Mouse (Mus musculus) left cerebral cortex, adult 11 months (tissue): ENCODE results near the gene Taf5l.
"Not testable (repeated sequence)": the region's sequence is repeated elsewhere in the genome, so short reads cannot be mapped to it uniquely, and the experiment has no call there.

Experiments used
- DNase-seq: peaks from one replicate; pipeline ENCODE4 v3.0.0; 2022; ENCODE audit warnings: low spot score

Gene Taf5l

GRCm38 (mm10) chr8:124021237-124022227 lies at the start of gene Taf5l, which contains the start of gene Urb2:
Gene Taf5l, minus strand, starts transcription at chr8:124021397.
Gene Urb2, plus strand, starts transcription at chr8:124021508.
- peak; percentile 84 for DNase-seq

DNA sequence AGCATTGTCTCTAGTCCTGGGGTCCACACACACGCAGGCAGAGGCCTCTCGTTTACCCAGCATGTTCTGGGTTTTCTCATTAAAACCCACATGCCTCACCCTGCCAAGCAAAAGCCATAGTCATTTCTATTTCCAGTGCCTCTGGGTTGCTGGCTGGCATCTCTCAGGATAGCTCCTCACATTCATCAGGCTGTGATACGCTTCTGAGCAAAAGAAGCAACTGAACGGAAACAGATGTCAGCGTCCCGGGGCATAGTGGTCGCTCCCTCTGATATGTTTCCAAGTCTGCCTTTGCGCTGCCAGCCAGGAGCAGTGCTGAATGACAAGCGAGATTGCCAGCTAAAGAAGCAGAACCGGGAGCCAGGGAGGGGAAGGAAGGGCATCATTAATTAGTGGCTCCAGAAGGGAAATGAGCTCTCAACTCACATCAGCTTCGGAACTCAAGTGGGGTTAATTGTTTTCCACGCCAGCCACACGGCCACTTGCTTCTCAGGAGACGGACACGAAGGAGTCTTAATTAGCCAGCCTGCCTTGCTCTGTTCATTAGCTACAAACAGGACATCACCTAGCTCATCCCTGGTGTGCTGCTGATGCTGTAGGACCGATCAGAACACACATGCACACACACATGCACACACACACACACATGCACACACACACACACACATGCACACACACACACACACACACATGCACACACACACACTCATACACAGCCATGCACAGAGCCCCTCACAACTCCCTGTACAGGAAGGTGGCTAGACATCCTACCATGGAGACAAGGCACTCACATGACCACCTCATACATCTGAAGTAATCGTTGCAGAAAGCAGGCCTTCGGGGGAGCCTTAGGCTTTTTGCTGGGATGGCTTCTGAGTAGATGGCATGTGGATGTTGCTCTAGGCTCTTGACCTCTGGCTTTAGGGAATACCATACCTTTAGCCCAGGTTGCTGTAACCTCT lies 49.4 kb upstream of the Taf5l start:
- no peak for DNase-seq

- DNase-seq: no peak
Observed at GRCm38 (mm10) chr8:124067059-124067750, 46.0 kb upstream of the Taf5l start.

DNA sequence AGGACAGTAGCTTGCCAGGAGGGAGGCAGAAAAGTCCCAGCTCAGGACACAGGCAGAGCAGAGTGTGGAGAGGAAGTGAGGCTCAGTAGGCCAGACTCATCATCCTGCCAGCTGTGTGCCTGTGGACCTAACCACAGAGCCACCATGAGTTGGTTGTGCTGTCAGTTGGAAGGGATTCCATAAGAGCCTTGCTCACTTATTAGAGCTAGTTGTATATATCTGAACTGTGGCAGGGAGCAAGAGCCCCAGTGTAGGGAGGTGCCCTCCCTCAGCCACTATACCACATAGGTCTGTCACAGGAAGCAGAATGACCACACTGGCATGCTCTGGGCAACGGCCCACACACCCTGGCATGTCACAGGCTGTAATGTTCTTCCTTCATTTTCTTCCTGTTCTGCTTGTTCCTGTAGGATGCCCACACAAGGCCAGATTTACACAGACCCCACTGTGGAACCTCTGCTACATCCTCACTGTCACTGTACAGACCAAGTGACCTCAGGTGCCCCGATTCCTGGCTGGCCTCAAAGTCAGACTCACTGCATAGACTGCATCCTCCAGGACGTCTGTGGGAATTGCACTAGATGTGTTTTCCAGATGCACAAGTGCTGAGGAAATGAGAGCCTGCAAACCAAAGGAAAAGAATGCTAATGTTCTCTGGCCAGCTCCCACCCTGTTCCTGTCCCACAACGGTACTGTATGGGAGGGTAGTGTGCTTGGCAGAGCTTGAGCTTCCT lies 45.3 kb upstream of the Taf5l start:
- no peak for DNase-seq

DNA sequence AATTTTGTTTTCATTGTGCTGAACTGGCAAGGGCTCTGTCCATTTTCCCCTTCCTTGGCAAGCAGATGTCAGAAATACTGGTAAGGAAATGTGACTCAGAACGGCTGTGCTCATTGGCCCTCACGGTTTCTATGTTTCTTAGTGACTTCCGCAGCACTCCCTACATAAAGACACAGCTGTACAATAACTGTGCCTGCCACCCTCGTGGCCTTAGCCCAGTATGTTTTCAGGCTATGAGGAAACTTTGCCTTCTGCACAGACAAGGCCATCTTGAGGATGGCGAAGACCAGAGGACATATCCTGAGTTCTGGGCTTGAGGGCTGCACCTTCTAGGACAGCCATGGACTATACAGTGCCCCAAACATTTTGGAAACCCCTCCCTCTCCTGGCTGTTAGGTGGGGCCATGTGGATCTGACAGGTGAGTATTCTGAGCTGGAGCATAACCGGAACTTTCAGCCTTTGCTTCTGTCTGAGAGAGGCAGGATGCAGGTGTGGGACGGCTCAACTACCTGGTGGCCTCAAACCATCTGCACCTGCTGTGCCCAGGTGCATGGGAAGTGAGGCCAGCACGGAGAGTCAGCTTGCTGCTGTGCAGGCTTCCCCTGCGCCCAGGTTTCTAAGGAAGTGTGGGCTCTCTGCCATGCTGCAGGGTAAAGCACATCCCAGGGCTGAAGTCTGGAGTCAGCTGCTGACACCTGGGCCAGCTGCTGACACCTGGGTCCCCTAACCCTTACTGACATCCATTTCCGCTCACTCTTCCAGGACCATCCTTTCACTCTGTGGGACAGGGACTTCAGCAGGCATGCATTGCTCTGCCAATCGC lies 35.8 kb upstream of the Taf5l start:
- no peak for DNase-seq

DNA sequence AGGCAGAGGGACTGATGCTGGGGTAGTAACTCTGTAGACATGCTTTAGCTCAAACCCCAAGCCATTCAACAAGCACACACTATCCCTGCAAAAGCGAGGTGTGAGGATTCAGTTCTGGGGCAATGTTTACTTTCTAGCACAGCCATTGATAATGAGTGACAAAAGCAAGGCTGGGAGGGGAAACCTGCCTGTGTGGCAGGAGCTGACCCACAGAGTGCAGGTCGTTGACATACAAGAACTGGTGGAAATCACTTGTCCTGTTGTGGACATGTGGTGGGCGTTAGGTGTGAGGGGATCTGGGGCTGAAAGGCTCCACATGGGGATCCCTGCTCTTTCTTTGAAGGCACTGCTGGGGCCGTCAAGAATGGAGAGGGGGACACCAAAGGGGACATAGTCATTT lies 31.4 kb upstream of the Taf5l start:
- DNase-seq: no peak

- peak; percentile 42 for DNase-seq
Observed at GRCm38 (mm10) chr8:124052110-124052509, 30.9 kb upstream of the Taf5l start.

DNA sequence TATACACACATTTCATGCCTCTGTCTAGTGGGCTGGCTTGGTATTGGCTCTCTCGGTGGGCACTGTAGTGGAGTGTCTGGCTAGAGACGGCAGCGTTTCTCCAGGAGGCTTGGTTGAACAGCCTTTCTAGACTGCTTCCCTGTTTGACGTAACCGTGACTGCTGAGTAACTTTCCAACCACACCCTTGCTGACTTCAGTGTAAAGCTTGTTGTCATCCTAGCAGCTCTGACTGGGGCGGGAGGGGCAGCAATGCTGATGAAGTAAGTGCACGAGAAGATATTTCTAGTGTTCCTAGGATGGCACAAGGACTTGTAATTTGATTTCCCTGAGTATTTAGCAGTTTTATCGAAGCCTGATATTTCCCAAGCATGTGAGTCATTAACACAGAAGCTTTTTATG lies 24.7 kb upstream of the Taf5l start:
- DNase-seq: no peak

DNA sequence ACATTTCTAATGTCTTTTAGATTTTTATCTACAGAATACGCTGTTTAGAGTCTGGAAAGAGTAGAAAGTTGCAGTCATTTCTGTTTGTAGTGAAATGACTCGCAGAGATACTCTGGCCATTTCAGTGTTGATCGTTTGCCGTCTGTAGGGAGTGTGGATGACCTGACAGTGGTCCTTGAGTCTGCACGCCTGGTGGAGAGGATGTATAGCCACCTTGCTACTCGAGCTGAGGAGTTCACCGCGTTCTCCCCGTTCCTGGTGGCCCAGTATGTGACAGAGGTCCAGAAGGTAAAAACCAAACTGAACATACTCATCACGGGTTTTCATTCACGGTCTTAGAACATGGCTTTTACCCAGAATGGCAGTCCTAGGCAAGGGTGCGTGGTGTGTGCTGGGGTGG lies 23.7 kb upstream of the Taf5l start:
- DNase-seq: no peak

GRCm38 (mm10) chr8:124044421-124044820 lies 23.2 kb upstream of the Taf5l start:
- DNase-seq: no peak

DNA sequence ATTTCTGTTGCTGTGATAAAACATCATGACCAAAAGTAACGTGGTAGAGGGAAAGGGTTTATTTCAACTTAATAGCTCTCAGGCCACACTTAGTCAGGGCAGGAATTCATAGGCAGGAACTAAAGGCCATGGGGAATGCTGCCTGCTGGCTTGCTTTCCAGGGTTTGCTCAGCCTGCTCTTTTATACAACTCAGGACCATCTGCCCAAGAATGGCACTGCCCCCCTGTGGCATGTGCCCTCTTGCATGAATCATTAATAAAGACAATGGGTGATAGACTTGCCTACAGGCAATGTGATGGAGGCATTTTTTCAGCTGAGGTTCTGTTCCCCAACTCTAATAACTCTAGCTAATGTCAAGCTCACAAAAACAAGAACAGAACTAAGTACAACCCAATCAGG lies 21.0 kb upstream of the Taf5l start:
- DNase-seq: no peak

GRCm38 (mm10) chr8:124039351-124039750 lies 18.2 kb upstream of the Taf5l start:
- no peak for DNase-seq

GRCm38 (mm10) chr8:124038121-124038520 lies 16.9 kb upstream of the Taf5l start:
- no peak for DNase-seq

DNA sequence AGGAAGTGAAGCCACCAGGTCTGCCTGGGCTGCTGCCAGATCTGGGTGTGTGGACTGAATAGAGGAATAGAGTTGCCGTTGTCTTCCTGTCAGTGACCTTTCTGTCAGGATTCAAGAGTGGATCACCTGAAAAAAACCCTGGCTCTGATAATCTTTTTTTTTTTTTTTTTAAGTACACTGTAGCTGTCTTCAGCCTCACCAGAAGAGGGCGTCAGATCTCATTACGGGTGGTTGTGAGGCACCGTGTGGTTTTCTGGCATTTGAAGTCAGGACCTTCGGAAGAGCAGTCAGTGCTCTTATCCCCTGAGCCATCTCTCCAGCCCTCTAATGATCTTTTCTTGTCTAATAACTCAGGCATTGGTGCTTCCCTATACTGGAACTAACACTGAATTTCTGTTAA lies 12.2 kb upstream of the Taf5l start:
- no peak for DNase-seq

DNA sequence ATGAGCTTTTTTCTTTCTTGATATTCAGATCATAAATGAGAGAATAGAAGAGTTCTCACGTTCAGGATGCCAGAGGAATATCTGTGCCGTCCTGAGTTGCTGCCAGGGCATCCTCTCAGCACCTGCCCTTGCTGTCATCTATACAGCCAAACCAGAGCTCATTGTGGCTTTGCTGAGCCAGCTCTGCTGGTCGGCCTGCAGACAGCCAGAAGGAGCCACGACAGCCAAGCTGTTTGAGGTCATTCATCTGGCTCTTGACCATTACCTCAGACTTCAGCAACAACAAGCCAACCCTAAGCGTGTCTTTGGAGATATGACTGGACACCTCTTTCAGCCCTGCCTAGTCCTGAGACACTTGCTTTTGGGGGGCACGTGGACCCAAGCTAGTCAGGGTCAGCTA lies 6.6 kb upstream of the Taf5l start:
- no peak for DNase-seq

DNA sequence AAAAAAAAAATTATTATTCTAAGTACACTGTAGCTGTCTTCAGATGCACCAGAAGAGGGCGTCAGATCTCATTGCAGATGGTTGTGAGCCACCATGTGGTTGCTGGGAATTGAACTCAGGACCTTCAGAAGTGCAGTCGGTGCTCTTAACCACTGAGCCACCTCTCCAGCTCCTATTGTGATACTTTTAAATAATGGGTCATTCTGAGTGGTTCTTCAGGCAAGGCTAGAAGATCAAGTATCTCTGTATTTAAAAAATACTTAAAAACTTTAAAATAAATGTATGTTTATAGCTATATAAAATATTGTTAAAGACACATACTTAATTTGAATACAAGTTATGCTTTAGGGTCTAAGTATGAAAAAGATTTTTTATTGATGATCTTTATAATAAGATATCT lies 5.1 kb upstream of the Taf5l start:
- not testable (repeated sequence) for DNase-seq

GRCm38 (mm10) chr8:124020439-124021236 lies 559 bp downstream of the Taf5l start:
- no peak for DNase-seq

DNA sequence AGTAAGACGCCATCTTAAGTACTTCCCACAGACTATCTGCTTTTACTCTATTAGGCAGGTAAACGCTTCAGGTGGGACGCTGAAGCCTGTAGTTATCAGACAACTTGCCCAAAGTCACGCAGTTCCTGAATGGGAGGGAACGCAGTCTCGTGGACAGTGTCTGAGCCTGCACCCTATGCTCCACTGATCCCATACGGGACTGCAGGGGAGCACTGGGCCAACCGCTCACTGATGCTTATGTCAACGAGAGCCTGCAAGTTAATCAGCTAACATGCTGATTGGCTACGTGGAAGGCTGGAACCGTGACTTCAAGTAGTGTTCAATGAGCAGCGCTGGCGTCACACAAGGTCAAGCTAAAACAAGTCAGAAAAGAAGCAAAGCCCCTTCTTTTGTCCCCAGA lies 1.4 kb downstream of the Taf5l start:
- no peak for DNase-seq

GRCm38 (mm10) chr8:124014751-124015150 lies 6.4 kb downstream of the Taf5l start:
- no peak for DNase-seq

DNA sequence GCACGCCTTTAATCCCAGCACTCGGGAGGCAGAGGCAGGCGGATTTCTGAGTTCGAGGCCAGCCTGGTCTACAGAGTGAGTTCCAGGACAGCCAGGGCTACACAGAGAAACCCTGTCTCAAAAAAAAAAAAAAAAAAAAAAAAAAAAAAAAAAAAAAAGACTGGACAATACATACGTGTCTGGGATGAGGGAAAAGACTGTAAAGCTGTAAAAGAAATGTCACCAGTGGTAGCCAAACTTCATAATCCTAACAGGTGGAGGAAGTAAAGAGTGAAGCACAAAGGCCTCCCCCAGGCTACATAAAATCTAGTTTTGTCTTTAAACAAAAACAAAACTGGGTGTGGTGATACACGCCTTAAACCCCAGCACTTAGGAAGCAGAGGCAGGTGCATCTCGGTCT lies 6.9 kb downstream of the Taf5l start:
- DNase-seq: not testable (repeated sequence)
